Mouse (Mus musculus): ENCODE data around the gene Samm50. TPM values are rescaled to one million over a fixed set of nuclear protein-coding genes. Genes with fewer than 3 reads are reported as not detected.

The Samm50 gene
- polyA plus RNA-seq, 1 experiment from 2014 or later: 137 TPM

GRCm38 (mm10) chr15:84213162-84213739, 21.2 kb downstream of the Samm50 start:
- 87% methylated on average over 6 of the region's 6 CpGs for WGBS
- no peak for ATAC-seq (replicated peaks; ENCODE audit: low FRiP score)
- no peak overlapping the region for H3K4me3 ChIP-seq (ENCODE audit: low read depth, low read length)
- no peak overlapping the region for H3K9ac ChIP-seq (ENCODE audit: low read depth, low read length)
- H3K27me3 ChIP-seq (replicated peaks; ENCODE audit: control insufficient read depth, insufficient read depth, low read length): no peaks in the 10 kb centered on the region
- H3K36me3 ChIP-seq (ENCODE audit: control insufficient read depth, insufficient read depth, low read length): peaks cover 24% of the 10 kb centered on the region
- DNase-seq (ENCODE audit: low spot score): no peak
- H3K27ac ChIP-seq (ENCODE audit: low read depth, low read length): no peak overlapping the region
- H3K4me1 ChIP-seq (replicated peaks; ENCODE audit: control insufficient read depth, insufficient read depth, low read length): peaks cover 44% of the 10 kb centered on the region
- no peaks in the 10 kb centered on the region for H3K9me3 ChIP-seq (ENCODE audit: control insufficient read depth, low read length)
- no peak overlapping the region for H3K4me2 ChIP-seq

GRCm38 (mm10) chr15:84214476-84214875, 22.4 kb downstream of the Samm50 start:
- H3K4me3 ChIP-seq (ENCODE audit: low read depth, low read length): no peak overlapping the region
- peaks cover 38% of the 10 kb centered on the region for H3K4me1 ChIP-seq (replicated peaks; ENCODE audit: control insufficient read depth, insufficient read depth, low read length)
- peaks cover 21% of the 10 kb centered on the region for H3K36me3 ChIP-seq (ENCODE audit: control insufficient read depth, insufficient read depth, low read length)
- H3K4me2 ChIP-seq: no peak overlapping the region
- ATAC-seq (replicated peaks; ENCODE audit: low FRiP score): no peak
- no peak for DNase-seq (ENCODE audit: low spot score)
- H3K9me3 ChIP-seq (ENCODE audit: control insufficient read depth, low read length): no peaks in the 10 kb centered on the region
- no peaks in the 10 kb centered on the region for H3K27me3 ChIP-seq (replicated peaks; ENCODE audit: control insufficient read depth, insufficient read depth, low read length)
- H3K9ac ChIP-seq (ENCODE audit: low read depth, low read length): no peak overlapping the region
- H3K27ac ChIP-seq (ENCODE audit: low read depth, low read length): no peak overlapping the region
- WGBS: 80% methylated on average over 7 of the region's 7 CpGs

GRCm38 (mm10) chr15:84215273-84215672, 23.2 kb downstream of the Samm50 start:
- DNase-seq (ENCODE audit: low spot score): no peak
- WGBS: 82% methylated on average over 2 of the region's 2 CpGs
- H3K4me2 ChIP-seq: no peak overlapping the region
- H3K9me3 ChIP-seq (ENCODE audit: control insufficient read depth, low read length): no peaks in the 10 kb centered on the region
- H3K4me1 ChIP-seq (replicated peaks; ENCODE audit: control insufficient read depth, insufficient read depth, low read length): peaks cover 32% of the 10 kb centered on the region
- no peak overlapping the region for H3K4me3 ChIP-seq (ENCODE audit: low read depth, low read length)
- no peak overlapping the region for H3K9ac ChIP-seq (ENCODE audit: low read depth, low read length)
- no peak for ATAC-seq (replicated peaks; ENCODE audit: low FRiP score)
- H3K27ac ChIP-seq (ENCODE audit: low read depth, low read length): no peak overlapping the region
- peaks cover 16% of the 10 kb centered on the region for H3K36me3 ChIP-seq (ENCODE audit: control insufficient read depth, insufficient read depth, low read length)
- no peaks in the 10 kb centered on the region for H3K27me3 ChIP-seq (replicated peaks; ENCODE audit: control insufficient read depth, insufficient read depth, low read length)

GRCm38 (mm10) chr15:84216026-84216425, 24.0 kb downstream of the Samm50 start:
- Histone ChIP-seq H3K27ac (ENCODE audit: low read depth, low read length) (peak overlapping the region; percentile 59; the same call in 1 of the 2 replicates), H3K4me2 (no peak overlapping the region), H3K4me3 (ENCODE audit: low read depth, low read length) (no peak overlapping the region), H3K9me3 (ENCODE audit: control insufficient read depth, low read length) (no peaks in the 10 kb centered on the region), H3K27me3 (replicated peaks; ENCODE audit: control insufficient read depth, insufficient read depth, low read length) (no peaks in the 10 kb centered on the region), H3K9ac (ENCODE audit: low read depth, low read length) (no peak overlapping the region), H3K4me1 (replicated peaks; ENCODE audit: control insufficient read depth, insufficient read depth, low read length) (peaks cover 26% of the 10 kb centered on the region), H3K36me3 (ENCODE audit: control insufficient read depth, insufficient read depth, low read length) (peaks cover 11% of the 10 kb centered on the region; the same call in 1 of the 2 replicates)
- DNase-seq (ENCODE audit: low spot score): no peak
- no peak for ATAC-seq (replicated peaks; ENCODE audit: low FRiP score)

GRCm38 (mm10) chr15:84216461-84217084, 24.5 kb downstream of the Samm50 start:
- Histone ChIP-seq H3K4me2 (no peak overlapping the region), H3K4me1 (replicated peaks; ENCODE audit: control insufficient read depth, insufficient read depth, low read length) (peaks cover 26% of the 10 kb centered on the region), H3K27me3 (replicated peaks; ENCODE audit: control insufficient read depth, insufficient read depth, low read length) (no peaks in the 10 kb centered on the region), H3K27ac (ENCODE audit: low read depth, low read length) (peak overlapping the region; percentile 59), H3K9me3 (ENCODE audit: control insufficient read depth, low read length) (no peaks in the 10 kb centered on the region), H3K9ac (ENCODE audit: low read depth, low read length) (no peak overlapping the region), H3K4me3 (ENCODE audit: low read depth, low read length) (no peak overlapping the region), H3K36me3 (ENCODE audit: control insufficient read depth, insufficient read depth, low read length) (peaks cover 11% of the 10 kb centered on the region; the same call in 1 of the 2 replicates)
- WGBS: 47% methylated on average over 7 of the region's 7 CpGs
- no peak for DNase-seq (ENCODE audit: low spot score)
- ATAC-seq (replicated peaks; ENCODE audit: low FRiP score): no peak

GRCm38 (mm10) chr15:84217969-84218782, 26.1 kb downstream of the Samm50 start:
- Histone ChIP-seq H3K4me2 (peak overlapping the region; percentile 15; the same call in 1 of the 2 replicates), H3K27ac (ENCODE audit: low read depth, low read length) (peak overlapping the region; percentile 28)
- no peak for ATAC-seq (replicated peaks; ENCODE audit: low FRiP score)

GRCm38 (mm10) chr15:84218783-84219271, 26.8 kb downstream of the Samm50 start:
- no peak overlapping the region for H3K9ac ChIP-seq (ENCODE audit: low read depth, low read length)
- peaks cover 11% of the 10 kb centered on the region; the same call in 1 of the 2 replicates for H3K36me3 ChIP-seq (ENCODE audit: control insufficient read depth, insufficient read depth, low read length)
- 28% methylated on average over 9 of the region's 9 CpGs for WGBS
- ATAC-seq (replicated peaks; ENCODE audit: low FRiP score): no peak
- peaks cover 21% of the 10 kb centered on the region for H3K4me1 ChIP-seq (replicated peaks; ENCODE audit: control insufficient read depth, insufficient read depth, low read length)
- H3K4me3 ChIP-seq (ENCODE audit: low read depth, low read length): no peak overlapping the region
- H3K9me3 ChIP-seq (ENCODE audit: control insufficient read depth, low read length): no peaks in the 10 kb centered on the region
- H3K27me3 ChIP-seq (replicated peaks; ENCODE audit: control insufficient read depth, insufficient read depth, low read length): 0 out of 2 replicates have a peak, but pooled peaks cover 4% of the 10 kb centered on the region
- peak overlapping the region; percentile 15; the same call in 1 of the 2 replicates for H3K4me2 ChIP-seq
- no peak for DNase-seq (ENCODE audit: low spot score)
- peak overlapping the region; percentile 53 for H3K27ac ChIP-seq (ENCODE audit: low read depth, low read length)

More at GRCm38 (mm10) chr15:84217969-84218782, 26.1 kb downstream of the Samm50 start:
- no peak overlapping the region for H3K4me3 ChIP-seq (ENCODE audit: low read depth, low read length)
- H3K27me3 ChIP-seq (replicated peaks; ENCODE audit: control insufficient read depth, insufficient read depth, low read length): no peaks in the 10 kb centered on the region
- peaks cover 11% of the 10 kb centered on the region; the same call in 1 of the 2 replicates for H3K36me3 ChIP-seq (ENCODE audit: control insufficient read depth, insufficient read depth, low read length)
- no peak for DNase-seq (ENCODE audit: low spot score)
- peaks cover 21% of the 10 kb centered on the region for H3K4me1 ChIP-seq (replicated peaks; ENCODE audit: control insufficient read depth, insufficient read depth, low read length)
- WGBS: 35% methylated on average over 23 of the region's 23 CpGs
- no peak overlapping the region for H3K9ac ChIP-seq (ENCODE audit: low read depth, low read length)
- H3K9me3 ChIP-seq (ENCODE audit: control insufficient read depth, low read length): no peaks in the 10 kb centered on the region

GRCm38 (mm10) chr15:84221539-84221938, 29.5 kb downstream of the Samm50 start:
- 82% methylated on average over 5 of the region's 5 CpGs for WGBS
- H3K4me1 ChIP-seq (replicated peaks; ENCODE audit: control insufficient read depth, insufficient read depth, low read length): peaks cover 16% of the 10 kb centered on the region
- H3K27me3 ChIP-seq (replicated peaks; ENCODE audit: control insufficient read depth, insufficient read depth, low read length): peaks cover 4% of the 10 kb centered on the region; the same call in 1 of the 2 replicates
- H3K9ac ChIP-seq (ENCODE audit: low read depth, low read length): no peak overlapping the region
- no peaks in the 10 kb centered on the region for H3K36me3 ChIP-seq (ENCODE audit: control insufficient read depth, insufficient read depth, low read length)
- DNase-seq (ENCODE audit: low spot score) (no peak), ATAC-seq (replicated peaks; ENCODE audit: low FRiP score) (no peak)
- no peak overlapping the region for H3K27ac ChIP-seq (ENCODE audit: low read depth, low read length)
- H3K4me3 ChIP-seq (ENCODE audit: low read depth, low read length): no peak overlapping the region
- no peak overlapping the region for H3K4me2 ChIP-seq
- H3K9me3 ChIP-seq (ENCODE audit: control insufficient read depth, low read length): no peaks in the 10 kb centered on the region

All from liver, embryonic 11.5 days (tissue).